Mouse (Mus musculus) bone marrow macrophage, adult 2 months (primary cell): ENCODE data around the gene Tanc1. TPM values are rescaled to one million over a fixed set of nuclear protein-coding genes. Genes with fewer than 3 reads are reported as not detected.
A peak's percentile ranks its signal among the peaks of the same experiment; 100 is the strongest.

Experiments used
- H3K27ac ChIP-seq: 2 replicates; pipeline ENCODE4 v1.5.1; 2012; ENCODE audit warnings: low read depth, low read length; ENCODE audit not compliant: insufficient read depth
- H3K4me1 ChIP-seq: 2 replicates; pipeline ENCODE4 v1.6.1; 2012; ENCODE audit warnings: low read length; ENCODE audit not compliant: control insufficient read depth, insufficient read depth
- H3K4me3 ChIP-seq: 2 replicates; pipeline ENCODE4 v1.5.1; 2012; ENCODE audit warnings: mild to moderate bottlenecking, low read length, moderate library complexity; ENCODE audit not compliant: insufficient read depth
- CTCF ChIP-seq: IDR thresholded peaks from 2 replicates; pipeline ENCODE4 v1.5.1; 2012; ENCODE audit warnings: low read depth, mild to moderate bottlenecking, low read length, moderate library complexity
- POLR2A ChIP-seq: IDR thresholded peaks from 2 replicates; pipeline ENCODE4 v1.6.1; 2012; ENCODE audit warnings: mild to moderate bottlenecking, low read depth, low read length, borderline replicate concordance
- polyA plus RNA-seq: library from polyadenylated mRNA; stranded (reverse); fragments of >200 nt; gene quantifications from 2 replicates; pipeline ENCODE4 v1.2.4, GENCODE M21; 2012; ENCODE audit not compliant: missing spikeins, insufficient read depth, insufficient read length

The Tanc1 gene
- polyA plus RNA-seq, 1 experiment, result 6.6 TPM

- Histone ChIP-seq H3K4me3 (no peak overlapping the region), H3K4me1 (peaks cover 26% of the 10 kb centered on the region), H3K27ac (no peak overlapping the region)
- TF ChIP-seq CTCF (no peak), POLR2A (no peak)
These were observed 16.4 kb downstream of the Tanc1 start for GRCm38 (mm10) chr2:59628057-59628901.

GRCm38 (mm10) chr2:59629829-59630228 is 18.0 kb downstream of the Tanc1 start:
- no peak for TF ChIP-seq CTCF
- TF ChIP-seq POLR2A, result no peak
- H3K4me1 ChIP-seq, result peaks cover 31% of the 10 kb centered on the region
- no peak overlapping the region for H3K4me3 ChIP-seq
- H3K27ac ChIP-seq, result no peak overlapping the region

GRCm38 (mm10) chr2:59631406-59631805 is 19.6 kb downstream of the Tanc1 start:
- TF ChIP-seq POLR2A, result no peak
- TF ChIP-seq CTCF, result no peak
- H3K27ac ChIP-seq, result no peak overlapping the region

GRCm38 (mm10) chr2:59633761-59634430 is 22.1 kb downstream of the Tanc1 start:
- Histone ChIP-seq H3K27ac (no peak overlapping the region), H3K4me1 (peaks cover 16% of the 10 kb centered on the region), H3K4me3 (no peak overlapping the region)
- TF ChIP-seq CTCF, result no peak
- no peak for TF ChIP-seq POLR2A

More at GRCm38 (mm10) chr2:59631406-59631805, 19.6 kb downstream of the Tanc1 start:
- no peak overlapping the region for H3K4me3 ChIP-seq
- H3K4me1 ChIP-seq, result peaks cover 31% of the 10 kb centered on the region

- H3K4me3 ChIP-seq, result no peak overlapping the region
- H3K27ac ChIP-seq, result no peak overlapping the region
- H3K4me1 ChIP-seq, result peaks cover 17% of the 10 kb centered on the region
- TF ChIP-seq CTCF (no peak), POLR2A (no peak)
These were observed 25.4 kb downstream of the Tanc1 start for GRCm38 (mm10) chr2:59637040-59637785.

GRCm38 (mm10) chr2:59642722-59643121 is 30.9 kb downstream of the Tanc1 start:
- TF ChIP-seq POLR2A (no peak), CTCF (no peak)
- peak overlapping the region; percentile 63 for H3K27ac ChIP-seq
- H3K4me3 ChIP-seq, result no peak overlapping the region
- peaks cover 58% of the 10 kb centered on the region for H3K4me1 ChIP-seq

- Histone ChIP-seq H3K27ac (peak overlapping the region; percentile 77), H3K4me3 (peak overlapping the region; percentile 5), H3K4me1 (peaks cover 58% of the 10 kb centered on the region)
- TF ChIP-seq CTCF (no peak), POLR2A (no peak)
These were observed 33.0 kb downstream of the Tanc1 start for GRCm38 (mm10) chr2:59644816-59645215.

GRCm38 (mm10) chr2:59645515-59645914 is 33.7 kb downstream of the Tanc1 start:
- Histone ChIP-seq H3K4me1 (peaks cover 60% of the 10 kb centered on the region), H3K4me3 (no peak overlapping the region), H3K27ac (peak overlapping the region; percentile 64)
- TF ChIP-seq POLR2A (no peak), CTCF (no peak)

- TF ChIP-seq CTCF (no peak; the same call in 1 of the 2 replicates), POLR2A (no peak)
- no peak overlapping the region for H3K27ac ChIP-seq
- no peak overlapping the region for H3K4me3 ChIP-seq
- peaks cover 62% of the 10 kb centered on the region for H3K4me1 ChIP-seq
These were observed 35.0 kb downstream of the Tanc1 start for GRCm38 (mm10) chr2:59646740-59647390.
